Mouse (Mus musculus) heart, postnatal 25 days (tissue): ENCODE measurements around the gene Tmem100. TPM values are rescaled to one million over a fixed set of nuclear protein-coding genes. Genes with fewer than 3 reads are reported as not detected.

Experiments used
- DNase-seq: peaks from one replicate; pipeline ENCODE4 v3.0.0; 2022; ENCODE audit warnings: low spot score
- intact Hi-C: fragments of 180-260 bp; cut with DNase I; formaldehyde crosslinking; loops from one replicate; pipeline ENCODE4 v1.15.1; 2025
- total RNA-seq, 2 experiments: library from RNA; stranded (reverse); gene quantifications; 2 replicates each; pipeline ENCODE4 v1.2.3; 2021

Tmem100 gene
- total RNA-seq, 2 experiments from 2014 or later, result 16.9 to 23.8 TPM

GRCm38 (mm10) chr11:90006111-90006510 is 24.0 kb upstream of the Tmem100 start:
- no peak for DNase-seq
- intact Hi-C loops, result no loop called here

- DNase-seq, result no peak
- intact Hi-C loops, result no loop called here
Measured at GRCm38 (mm10) chr11:90007791-90008531, 22.2 kb upstream of the Tmem100 start.

GRCm38 (mm10) chr11:90013657-90014056 is 16.5 kb upstream of the Tmem100 start:
- no peak for DNase-seq
- intact Hi-C loops, result no loop called here

- DNase-seq, result no peak
- intact Hi-C loops, result no loop called here
Measured at GRCm38 (mm10) chr11:90015281-90015680, 14.9 kb upstream of the Tmem100 start.

GRCm38 (mm10) chr11:90019161-90019560 is 11.0 kb upstream of the Tmem100 start:
- DNase-seq, result no peak

GRCm38 (mm10) chr11:90025891-90026801 is 4.0 kb upstream of the Tmem100 start:
- peak; percentile 52 for DNase-seq
- intact Hi-C loops, result no loop called here

More at GRCm38 (mm10) chr11:90019161-90019560, 11.0 kb upstream of the Tmem100 start:
- intact Hi-C loops, result loop anchor here (1.0 kb wide), 1 partner anchor 30 kb away; no protein-coding TSS in a partner anchor

GRCm38 (mm10) chr11:90026802-90027174 is 3.4 kb upstream of the Tmem100 start:
- intact Hi-C loops, result no loop called here
- DNase-seq, result no peak

- DNase-seq, result no peak
- intact Hi-C loops, result no loop called here
Measured at GRCm38 (mm10) chr11:90027216-90027615, 2.9 kb upstream of the Tmem100 start.

- DNase-seq, result no peak
Measured at GRCm38 (mm10) chr11:90028746-90029145, 1.4 kb upstream of the Tmem100 start.

GRCm38 (mm10) chr11:90029354-90029753 is 794 bp upstream of the Tmem100 start:
- peak; percentile 40 for DNase-seq
- intact Hi-C loops, result no loop called here

More at GRCm38 (mm10) chr11:90028746-90029145, 1.4 kb upstream of the Tmem100 start:
- intact Hi-C loops, result no loop called here

GRCm38 (mm10) chr11:90030557-90030956 is 409 bp downstream of the Tmem100 start:
- intact Hi-C loops, result loop anchor here (5.0 kb wide), 1 partner anchor 217 kb away; the partner anchor contains the start of gene Mmd

GRCm38 (mm10) chr11:90031076-90031475 is 928 bp downstream of the Tmem100 start:
- DNase-seq, result no peak
- intact Hi-C loops, result loop anchor here (5.0 kb wide), 1 partner anchor 216 kb away; the partner anchor contains the start of gene Mmd

More at GRCm38 (mm10) chr11:90030557-90030956, 409 bp downstream of the Tmem100 start:
- peak; percentile 21 for DNase-seq

GRCm38 (mm10) chr11:90032807-90033206 is 2.7 kb downstream of the Tmem100 start:
- intact Hi-C loops, result loop anchor here (5.0 kb wide), 1 partner anchor 214 kb away; the partner anchor contains the start of gene Mmd
- no peak for DNase-seq

GRCm38 (mm10) chr11:90033442-90033841 is 3.3 kb downstream of the Tmem100 start:
- no peak for DNase-seq
- intact Hi-C loops, result loop anchor here (5.0 kb wide), 1 partner anchor 214 kb away; the partner anchor contains the start of gene Mmd

- DNase-seq, result peak; percentile 18
- intact Hi-C loops, result loop anchor here (5.0 kb wide), 3 partner anchors 47 to 213 kb away; partner anchors contain the start of gene Mmd
Measured at GRCm38 (mm10) chr11:90034646-90035045, 4.5 kb downstream of the Tmem100 start.

GRCm38 (mm10) chr11:90035532-90035931 is 5.4 kb downstream of the Tmem100 start:
- no peak for DNase-seq
- intact Hi-C loops, result loop anchor here (5.0 kb wide), 2 partner anchors 48 to 62 kb away; no protein-coding TSS in a partner anchor

- intact Hi-C loops, result loop anchor here (5.0 kb wide), 2 partner anchors 49 to 61 kb away; no protein-coding TSS in a partner anchor
- no peak for DNase-seq
Measured at GRCm38 (mm10) chr11:90036416-90036815, 6.3 kb downstream of the Tmem100 start.

GRCm38 (mm10) chr11:90038022-90038421 is 7.9 kb downstream of the Tmem100 start:
- intact Hi-C loops, result loop anchor here (2.0 to 5.0 kb wide), 3 partner anchors 51 to 131 kb away; no protein-coding TSS in a partner anchor
- no peak for DNase-seq

- DNase-seq, result no peak
- intact Hi-C loops, result no loop called here
Measured at GRCm38 (mm10) chr11:90044459-90044858, 14.3 kb downstream of the Tmem100 start.

- intact Hi-C loops, result no loop called here
- DNase-seq, result no peak
Measured at GRCm38 (mm10) chr11:90046211-90046610, 16.1 kb downstream of the Tmem100 start.
